Mouse (Mus musculus) C2C12 (cell line): ENCODE measurements around the gene Parp8.

Source experiments
- CTCF ChIP-seq: IDR thresholded peaks from one replicate; pipeline ENCODE4 v1.5.1; 2011; ENCODE audit not compliant: control insufficient read depth, insufficient read depth, insufficient read length
- MAX ChIP-seq: IDR thresholded peaks from one replicate; pipeline ENCODE4 v1.6.1; 2011; ENCODE audit warnings: mild to moderate bottlenecking, control low read depth
- MYOG ChIP-seq: IDR thresholded peaks from one replicate; pipeline ENCODE4 v1.6.1; 2011; ENCODE audit not compliant: control insufficient read depth, insufficient read length; ENCODE audit errors: extremely low read depth

DNA sequence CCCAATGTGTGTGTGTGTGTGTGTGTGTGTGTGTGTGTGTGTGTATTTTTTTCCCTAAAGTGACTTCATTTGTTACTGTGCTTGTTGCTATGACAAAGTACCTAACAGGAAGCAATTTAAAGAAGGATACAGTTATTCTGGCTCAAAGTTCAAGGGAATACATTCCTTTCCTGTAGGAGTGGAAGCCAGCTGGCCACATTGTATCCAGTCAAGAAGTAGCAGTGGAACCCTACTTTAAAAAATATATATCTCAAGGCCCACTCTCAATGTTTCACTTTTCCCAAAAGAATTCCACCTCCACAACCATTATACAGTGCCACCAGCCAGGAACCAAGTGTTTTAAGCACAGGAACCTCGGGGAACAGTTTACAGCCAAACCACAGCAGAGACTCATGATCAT, 55.7 kb downstream of the Parp8 start:
- TF ChIP-seq MAX (no peak), CTCF (no peak), MYOG (no peak)
